Mouse (Mus musculus): Measurements from ENCODE around the gene Lrrk2.

GRCm38 (mm10) chr15:91629137-91629536, 43.8 kb upstream of the Lrrk2 start:
- TF ChIP-seq CTCF (conservative IDR thresholded peaks at IDR 0.05; ENCODE audit: insufficient read depth, insufficient read length, low read depth, low read length) (no peak), POLR2A (IDR thresholded peaks at IDR 0.05; ENCODE audit: low read depth, low read length) (no peak)

Data from kidney, adult 2 months (tissue).